Mouse (Mus musculus) intestine, postnatal 0 days (tissue): Measurements from ENCODE around the gene Pira2. TPM values are rescaled to one million over a fixed set of nuclear protein-coding genes. Genes with fewer than 3 reads are reported as not detected.

Experiments used
- polyA plus RNA-seq: library from polyadenylated mRNA; unstranded; fragments of >200 nt; fragmentation: Nextera tagmentation; extraction: Ambion mirVana; gene quantifications from 2 replicates; pipeline ENCODE4 v1.2.1, GENCODE M21; 2015

Gene Pira2
- polyA plus RNA-seq, 1 experiment from 2014 or later: 0.20 TPM

Other genes with a start within 250 kb of the Pira2 start
- gene Oscar, start 228.9 kb downstream of the Pira2 start, polyA plus RNA-seq: 0.08 and 0.13 TPM in 2 replicates
- 703 and 717 TPM in 2 replicates for gene Ndufa3, start 227.7 kb downstream of the Pira2 start, polyA plus RNA-seq
- 12.2 and 12.8 TPM in 2 replicates for gene Tfpt, start 215.1 kb downstream of the Pira2 start, polyA plus RNA-seq
- gene Prpf31, start 215.1 kb downstream of the Pira2 start, polyA plus RNA-seq: 27.8 and 29.8 TPM in 2 replicates
- gene Cnot3, start 199.8 kb downstream of the Pira2 start, polyA plus RNA-seq: 19.9 and 20.8 TPM in 2 replicates
- gene Leng1, start 179.2 kb downstream of the Pira2 start, polyA plus RNA-seq: 10.1 and 11.2 TPM in 2 replicates
- gene Tmc4, start 167.5 kb downstream of the Pira2 start, polyA plus RNA-seq: 100 TPM in 2 replicates
- 123 and 129 TPM in 2 replicates for gene Tsen34, start 152.2 kb downstream of the Pira2 start, polyA plus RNA-seq
- gene Mboat7, start 151.5 kb downstream of the Pira2 start, polyA plus RNA-seq: 28.4 and 29.6 TPM in 2 replicates
- gene Rps9, start 141.1 kb downstream of the Pira2 start, polyA plus RNA-seq: 791 and 834 TPM in 2 replicates
- gene Pirb, start 124.7 kb downstream of the Pira2 start, polyA plus RNA-seq: 0.69 and 0.77 TPM in 2 replicates
- not detected in 2 replicates for gene Gm15448, start 19.4 kb downstream of the Pira2 start, polyA plus RNA-seq
- not detected in 2 replicates for gene Gm14548, start 53.1 kb upstream of the Pira2 start, polyA plus RNA-seq
- gene Lilra6, start 70.5 kb upstream of the Pira2 start, polyA plus RNA-seq: not detected in 2 replicates
- gene Lair1, start 218.2 kb upstream of the Pira2 start, polyA plus RNA-seq: 3.5 and 3.7 TPM in 2 replicates